Mouse (Mus musculus) ES-E14 (cell line): Measurements from ENCODE around the gene Gm42669.

Experiments used
- CHD2 ChIP-seq: IDR thresholded peaks from 2 replicates; pipeline ENCODE4 v1.6.1; 2014; ENCODE audit warnings: mild to moderate bottlenecking, low read depth, low read length, inconsistent platforms
- HCFC1 ChIP-seq: IDR thresholded peaks from 2 replicates; pipeline ENCODE4 v1.6.1; 2012; ENCODE audit warnings: low read length, inconsistent platforms, borderline replicate concordance; ENCODE audit not compliant: insufficient read depth
- ZC3H11A ChIP-seq: IDR thresholded peaks from 2 replicates; pipeline ENCODE4 v1.6.1; 2012; ENCODE audit warnings: low read depth, mild to moderate bottlenecking, inconsistent platforms, low read length, borderline replicate concordance
- ZNF384 ChIP-seq: IDR thresholded peaks from 2 replicates; pipeline ENCODE4 v1.6.1; 2012; ENCODE audit warnings: low read depth, low read length, inconsistent platforms

DNA sequence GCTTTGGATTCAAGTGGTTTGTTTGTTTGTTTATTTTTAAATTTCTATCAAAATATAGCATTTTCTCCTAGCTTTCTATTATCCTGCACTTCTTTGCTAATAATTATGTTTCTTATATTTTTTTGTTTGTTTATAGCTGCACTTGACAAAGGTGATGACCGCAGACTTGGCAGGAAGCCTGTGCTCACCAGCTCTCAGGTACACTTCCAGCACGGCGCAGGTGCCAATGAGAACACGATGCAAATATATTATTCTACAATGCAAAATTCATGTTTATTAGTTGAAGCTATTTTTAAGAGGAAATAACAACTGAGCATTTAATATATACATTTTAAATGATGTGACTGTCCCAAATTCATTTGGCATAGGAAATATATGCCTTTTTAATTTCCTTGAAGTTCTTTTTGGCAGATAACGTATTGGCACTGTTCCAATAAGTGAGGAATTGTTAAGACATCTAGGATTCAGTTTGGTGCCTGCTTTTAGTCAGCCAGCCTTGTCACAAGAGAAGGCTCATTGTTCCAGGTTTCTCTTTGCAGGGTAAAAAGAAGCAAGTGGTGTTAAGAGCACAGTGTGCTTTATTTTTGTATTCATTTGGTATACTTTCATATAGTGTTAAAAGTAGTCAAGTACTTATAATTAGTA lies 7.4 kb upstream of the Gm42669 start:
- no peak for TF ChIP-seq ZC3H11A
- TF ChIP-seq HCFC1 = no peak
- TF ChIP-seq CHD2 = no peak
- no peak for TF ChIP-seq ZNF384
